Mouse (Mus musculus) Patski (cell line): ENCODE results near the gene Adamts17. TPM values are rescaled to one million over a fixed set of nuclear protein-coding genes. Genes with fewer than 3 reads are reported as not detected.

ENCODE experiments used
- ATAC-seq: fragments of 100-300 bp; one replicate; pipeline ENCODE4 v1.8.0; 2021
- CTCF ChIA-PET: fragments of 350-600 bp; sonication (Branson Sonifier 250); formaldehyde crosslinking; loops from one replicate; lab custom pipeline; 2022; ENCODE audit warnings: inconsistent platforms; lab: Charles Lee
- POLR2A ChIA-PET: fragments of 350-600 bp; sonication (Branson Sonifier 250); formaldehyde crosslinking; loops from one replicate; lab custom pipeline; 2022; ENCODE audit warnings: antibody characterized with exemption, inconsistent platforms; lab: Charles Lee
- DNase-seq: peaks from one replicate; pipeline ENCODE4 v3.0.0-alpha.2; 2011; ENCODE audit warnings: low read depth, low spot score
- H3K27me3 ChIP-seq: fragments of 371-371 bp; one replicate; pipeline ENCODE4 v1.5.1; 2021
- CTCF ChIP-seq: fragments of 100-300 bp; IDR thresholded peaks from one replicate; pipeline ENCODE4 v1.5.1; 2021
- in situ Hi-C: fragments of 300-500 bp; cut with MboI; formaldehyde crosslinking; loops from 3 replicates; pipeline ENCODE4 v1.11.1; 2018; ENCODE audit warnings: low pct_unique_long_range_greater_than_20kb, mixed read lengths
- polyA plus RNA-seq: library from polyadenylated mRNA; unstranded; gene quantifications from one replicate; pipeline ENCODE4 v1.2.3, GENCODE M21; 2021

Gene Adamts17
- polyA plus RNA-seq, 1 experiment from 2014 or later = 0.04 TPM

DNA sequence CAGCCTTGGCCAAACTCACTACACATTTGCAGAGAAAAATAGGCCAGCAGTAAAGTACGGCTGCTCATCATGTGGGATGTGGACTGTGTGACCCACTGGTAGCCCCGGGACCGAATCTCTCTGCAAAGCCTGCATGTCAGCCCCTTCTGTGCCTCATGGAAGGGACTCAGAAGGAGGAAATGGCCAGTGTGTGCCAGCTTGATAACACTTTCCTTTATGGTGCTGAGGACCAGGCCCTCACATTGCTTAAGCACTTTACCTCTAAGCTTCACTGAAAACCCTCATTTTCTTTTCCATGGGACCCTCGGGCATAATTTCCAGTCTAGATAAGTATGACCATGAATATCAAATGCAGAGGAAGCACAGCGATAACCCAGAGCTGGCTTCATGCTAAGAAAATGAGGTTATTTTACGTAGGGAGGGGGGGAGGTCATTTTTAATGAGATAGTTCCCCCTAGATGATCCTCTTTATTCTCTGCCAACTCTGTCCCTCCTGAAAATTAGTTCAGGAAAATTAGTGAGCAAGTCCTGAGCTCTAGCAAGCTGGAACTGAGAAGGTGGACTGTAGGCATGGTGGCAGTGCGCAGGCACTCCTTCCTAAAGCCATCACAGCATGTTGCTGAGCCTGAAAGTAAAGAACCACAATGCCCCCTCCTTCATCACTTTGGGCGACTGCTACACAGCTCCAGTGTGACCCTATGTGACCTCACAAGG, 127.8 kb downstream of the Adamts17 start:
- in situ Hi-C loops = no loop called here
- no peak for DNase-seq
- peaks cover 3% of the 10 kb centered on the region for H3K27me3 ChIP-seq
- CTCF ChIA-PET = no interaction called here
- POLR2A ChIA-PET = no interaction called here
- no peak for TF ChIP-seq CTCF
- ATAC-seq = no peak

DNA sequence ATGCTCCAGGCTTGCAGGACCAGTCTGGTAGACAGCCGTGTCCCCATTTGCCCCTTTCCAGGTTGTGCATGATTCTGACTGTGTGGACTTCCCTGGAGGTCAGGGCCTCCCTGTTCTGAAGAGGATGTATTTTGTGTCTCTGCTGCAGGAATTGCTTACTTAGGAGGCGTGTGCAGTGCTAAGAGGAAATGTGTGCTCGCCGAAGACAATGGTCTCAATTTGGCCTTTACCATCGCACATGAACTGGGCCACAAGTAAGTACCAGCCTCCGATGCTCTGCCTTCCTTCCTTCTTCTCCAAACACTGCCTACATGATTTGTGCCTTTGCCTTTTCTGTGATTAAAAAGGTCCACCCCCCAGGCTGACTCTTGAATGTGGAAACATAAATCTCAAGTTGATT, 129.1 kb downstream of the Adamts17 start:
- peaks cover 3% of the 10 kb centered on the region for H3K27me3 ChIP-seq
- ChIA-PET CTCF (no interaction called here), POLR2A (no interaction called here)
- no peak for TF ChIP-seq CTCF
- DNase-seq (no peak), ATAC-seq (no peak)
- in situ Hi-C loops = no loop called here

DNA sequence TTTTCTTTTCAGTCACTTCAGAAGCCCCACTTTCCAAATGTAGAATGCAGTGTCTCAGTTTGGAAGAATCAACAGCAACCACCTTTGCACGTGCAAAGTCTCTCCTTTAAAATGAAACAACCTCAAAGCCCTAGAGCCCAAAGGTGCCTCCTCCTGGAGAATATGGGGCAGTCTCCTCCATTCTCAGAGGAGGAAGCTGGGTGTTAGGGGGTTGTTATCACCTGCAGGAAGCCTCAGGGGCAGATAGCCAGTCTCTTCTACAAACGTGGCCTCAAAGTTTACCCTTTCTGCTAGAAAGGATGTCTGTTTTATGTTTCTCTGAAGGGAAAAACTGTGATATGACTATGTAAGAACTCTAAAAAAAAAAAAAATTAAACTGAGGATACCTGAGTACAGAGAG, 129.7 kb downstream of the Adamts17 start:
- ChIA-PET POLR2A (no interaction called here), CTCF (no interaction called here)
- DNase-seq = no peak
- no peak for TF ChIP-seq CTCF
- H3K27me3 ChIP-seq = peaks cover 3% of the 10 kb centered on the region
- in situ Hi-C loops = no loop called here
- ATAC-seq = no peak

DNA sequence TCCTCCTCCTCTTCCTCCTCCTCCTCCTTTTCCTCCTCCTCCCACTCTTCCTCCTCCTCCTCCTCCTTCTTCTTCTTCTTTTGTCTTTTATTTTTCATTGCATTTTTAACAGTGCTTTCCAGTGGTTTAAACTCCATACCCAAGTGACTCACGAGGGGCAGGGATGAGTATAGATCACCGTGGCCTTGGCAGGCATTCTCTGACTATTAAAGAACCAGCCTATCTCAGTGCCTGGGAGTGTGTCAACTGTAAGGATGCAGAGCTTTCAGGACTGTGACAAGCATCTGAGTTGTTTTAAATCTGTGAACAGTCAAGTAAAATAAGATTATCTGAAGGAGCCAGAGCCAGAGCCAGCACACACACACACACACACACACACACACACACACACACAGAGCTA, 130.7 kb downstream of the Adamts17 start:
- ATAC-seq (no peak), DNase-seq (no peak)
- in situ Hi-C loops = no loop called here
- H3K27me3 ChIP-seq = peaks cover 3% of the 10 kb centered on the region
- ChIA-PET POLR2A (no interaction called here), CTCF (no interaction called here)
- TF ChIP-seq CTCF = no peak

DNA sequence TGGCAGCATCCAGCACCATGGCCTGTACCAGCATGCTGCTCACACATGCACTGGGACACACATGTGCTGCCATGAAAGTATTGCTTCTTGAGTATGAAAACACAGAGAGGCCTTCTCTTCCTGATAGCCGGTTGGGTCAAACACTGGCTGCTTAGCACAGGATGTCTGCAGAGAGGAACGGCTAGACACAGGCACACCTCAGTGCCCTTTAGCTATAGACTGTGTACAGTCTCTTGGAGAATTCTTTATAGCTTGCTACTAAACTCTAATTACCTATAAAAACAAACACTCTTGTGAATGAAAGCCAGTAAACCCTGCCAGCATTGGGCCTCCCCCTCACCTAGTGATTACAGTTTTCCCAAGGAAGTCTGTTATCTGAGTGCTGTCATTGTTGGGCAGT, 131.4 kb downstream of the Adamts17 start:
- POLR2A ChIA-PET = no interaction called here
- ATAC-seq (no peak), DNase-seq (no peak)
- in situ Hi-C loops = no loop called here
- peaks cover 3% of the 10 kb centered on the region for H3K27me3 ChIP-seq
- TF ChIP-seq CTCF = no peak
- CTCF ChIA-PET = no interaction called here

DNA sequence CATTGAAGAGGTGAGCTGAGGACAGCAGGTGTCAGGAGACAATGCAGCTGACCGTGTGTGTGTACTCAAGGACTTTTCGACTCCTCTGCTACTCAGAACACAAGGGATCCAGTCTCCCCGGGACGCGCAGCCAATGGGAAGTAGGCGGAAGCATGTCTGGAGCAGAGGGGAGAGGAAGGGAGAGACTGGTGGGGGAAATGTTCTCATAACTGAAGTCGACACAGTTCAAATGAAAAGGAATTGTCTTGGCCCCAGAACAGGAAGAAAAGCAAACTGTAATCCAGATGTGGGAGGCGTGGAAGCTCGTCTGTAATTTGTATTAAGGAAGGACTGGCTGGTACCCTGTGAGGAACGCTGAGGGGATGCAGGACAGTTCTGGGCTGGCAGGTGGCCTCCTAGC, 135.3 kb downstream of the Adamts17 start:
- POLR2A ChIA-PET = no interaction called here
- no peak for ATAC-seq
- peaks cover 21% of the 10 kb centered on the region for H3K27me3 ChIP-seq
- TF ChIP-seq CTCF = no peak
- in situ Hi-C loops = no loop called here
- no peak for DNase-seq
- CTCF ChIA-PET = no interaction called here

DNA sequence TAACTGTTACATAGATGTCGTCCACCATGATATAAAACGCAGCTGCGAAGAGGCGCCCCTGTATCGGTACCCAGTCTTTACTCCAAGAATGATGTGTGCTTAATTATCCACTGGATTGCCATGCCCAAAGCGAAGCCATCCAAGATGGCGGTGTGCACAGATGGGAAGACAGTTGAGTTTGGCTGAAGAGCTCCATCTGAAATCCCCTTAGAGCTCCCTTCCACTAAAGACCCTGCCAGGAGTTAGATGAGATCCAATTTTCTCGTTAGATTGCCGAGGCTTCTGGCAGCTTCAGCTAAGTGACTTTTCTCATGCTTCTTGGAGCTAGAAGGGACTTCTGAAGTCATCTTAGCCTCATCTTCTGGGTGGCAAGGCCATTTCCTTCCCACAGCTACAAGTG, 136.8 kb downstream of the Adamts17 start:
- no peak for TF ChIP-seq CTCF
- peaks cover 22% of the 10 kb centered on the region for H3K27me3 ChIP-seq
- ATAC-seq = no peak
- no peak for DNase-seq
- in situ Hi-C loops = no loop called here
- POLR2A ChIA-PET = no interaction called here
- CTCF ChIA-PET = no interaction called here

DNA sequence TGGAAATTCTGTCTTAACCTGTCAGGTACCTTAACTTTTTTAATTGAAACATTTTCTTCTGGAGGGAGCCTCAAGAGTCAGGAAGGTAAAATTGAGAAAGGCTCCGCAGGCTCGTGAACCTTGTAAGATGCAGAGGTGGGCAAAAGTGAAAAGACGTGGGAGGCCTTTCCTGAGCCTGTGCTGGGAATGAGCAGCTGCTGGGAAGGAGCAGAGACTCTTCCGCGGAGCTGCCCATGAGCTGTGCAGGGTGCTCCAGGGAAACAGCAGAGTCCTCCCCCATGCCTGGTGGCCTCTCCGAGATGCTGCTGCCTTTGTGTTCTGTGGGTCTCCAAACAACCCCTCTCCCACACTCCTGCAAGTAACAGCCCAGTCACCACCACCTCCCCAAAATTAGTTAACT, 142.1 kb downstream of the Adamts17 start:
- in situ Hi-C loops = no loop called here
- ChIA-PET POLR2A (interaction anchor here (0.5 kb wide), 1 partner anchor 143 kb away, joined by 3 read pairs; no protein-coding TSS in a partner anchor), CTCF (no interaction called here)
- peaks cover 20% of the 10 kb centered on the region for H3K27me3 ChIP-seq
- DNase-seq (no peak), ATAC-seq (no peak)
- no peak for TF ChIP-seq CTCF

DNA sequence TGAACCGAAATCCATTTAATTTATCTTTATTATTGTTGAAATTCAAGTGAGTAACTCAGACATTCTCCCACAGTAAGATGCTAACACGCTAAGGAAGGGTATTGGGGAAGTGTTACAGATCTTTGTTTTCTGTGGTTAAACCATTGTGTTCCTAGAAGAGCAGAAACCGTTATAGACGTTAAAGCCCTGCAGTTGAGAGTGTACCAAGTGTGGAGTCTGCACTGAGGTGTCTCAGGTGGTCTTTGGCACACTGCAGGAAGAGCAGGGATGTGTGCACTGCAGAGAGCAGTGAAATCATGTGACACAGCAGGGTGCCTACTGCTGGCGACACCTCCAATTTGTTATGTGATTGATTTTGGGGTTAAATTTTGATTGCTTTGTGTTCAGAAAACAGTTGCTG, 142.5 kb downstream of the Adamts17 start:
- no peak for TF ChIP-seq CTCF
- CTCF ChIA-PET = no interaction called here

DNA sequence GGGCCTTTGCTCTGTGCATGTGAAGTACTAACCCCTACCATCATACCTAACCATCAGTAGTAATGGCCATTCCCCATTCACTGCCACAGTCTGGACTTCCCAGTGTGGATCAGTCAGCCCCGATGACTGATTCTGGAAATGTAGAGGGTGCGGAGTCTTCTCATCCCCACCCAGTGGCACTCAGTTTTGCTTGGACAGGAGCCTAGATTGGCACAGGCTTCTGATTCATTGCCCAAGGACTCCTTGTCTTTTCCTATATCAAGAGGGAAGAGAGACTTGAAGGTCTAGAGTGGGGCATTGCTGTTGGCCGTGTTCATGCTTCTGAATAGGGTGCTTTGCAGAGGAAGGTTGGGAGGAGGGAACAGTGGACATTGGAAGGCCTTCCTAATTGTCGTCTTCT, 148.1 kb downstream of the Adamts17 start:
- ATAC-seq (no peak), DNase-seq (no peak)
- in situ Hi-C loops = no loop called here
- TF ChIP-seq CTCF = no peak
- no peaks in the 10 kb centered on the region for H3K27me3 ChIP-seq
- ChIA-PET POLR2A (no interaction called here), CTCF (no interaction called here)

More for the DNA sequence above, 142.5 kb downstream of the Adamts17 start:
- no peak for ATAC-seq
- peaks cover 15% of the 10 kb centered on the region for H3K27me3 ChIP-seq
- no peak for DNase-seq
- in situ Hi-C loops = no loop called here
- POLR2A ChIA-PET = no interaction called here

DNA sequence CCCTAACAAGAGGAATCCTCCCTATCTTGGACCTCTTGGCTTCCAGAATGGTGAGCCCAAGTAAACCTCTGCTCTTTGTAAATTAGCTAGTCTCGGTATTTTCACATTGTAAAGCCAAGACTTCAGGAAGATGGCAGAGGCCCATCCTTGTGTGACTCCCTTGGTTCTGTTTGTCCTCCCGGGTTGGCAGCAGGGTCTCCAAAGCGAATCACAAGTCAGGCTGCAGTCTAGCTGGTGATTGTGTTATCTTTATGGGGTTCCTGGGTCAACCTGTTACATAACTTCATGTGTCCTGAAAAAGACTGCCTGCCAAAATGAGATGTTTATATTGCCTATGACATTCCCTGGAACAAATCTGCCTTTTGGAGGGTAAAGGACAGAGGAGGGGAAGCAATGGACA, 148.9 kb downstream of the Adamts17 start:
- no peaks in the 10 kb centered on the region for H3K27me3 ChIP-seq
- no peak for TF ChIP-seq CTCF
- ChIA-PET CTCF (no interaction called here), POLR2A (no interaction called here)
- ATAC-seq (no peak), DNase-seq (no peak)
- in situ Hi-C loops = no loop called here
